Mouse (Mus musculus): Measurements from ENCODE around the gene Zfp654. TPM values are rescaled to one million over a fixed set of nuclear protein-coding genes. Genes with fewer than 3 reads are reported as not detected.

The Zfp654 gene
- polyA plus RNA-seq, 1 experiment from 2014 or later = 9.1 TPM

DNA sequence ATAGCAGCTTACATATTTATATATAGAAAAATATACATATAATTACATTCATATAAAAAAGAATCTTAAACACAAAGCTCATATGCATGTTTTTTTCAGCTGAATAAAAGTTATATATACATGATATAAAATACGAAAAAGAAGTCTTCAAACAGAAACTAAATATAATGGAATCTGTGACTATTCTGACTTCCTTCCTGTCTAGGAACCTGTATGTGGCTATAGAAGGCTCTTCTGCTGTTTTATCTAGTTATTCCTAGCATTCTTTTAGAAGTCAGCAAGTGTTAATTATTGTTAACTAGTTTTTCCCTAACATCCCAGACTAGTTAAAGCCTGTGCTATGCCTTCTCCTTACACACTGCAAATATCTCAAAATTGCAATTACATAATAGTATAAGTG lies 27.6 kb downstream of the Zfp654 start:
- Histone ChIP-seq H3K27me3 (no peaks in the 10 kb centered on the region), H3K9me3 (no peaks in the 10 kb centered on the region), H3K27ac (no peak overlapping the region), H3K4me1 (replicated peaks) (no peaks in the 10 kb centered on the region), H3K4me2 (no peak overlapping the region), H3K9ac (replicated peaks) (no peak overlapping the region), H3K36me3 (peaks cover 11% of the 10 kb centered on the region), H3K4me3 (replicated peaks) (no peak overlapping the region)
- 89% methylated on average over 1 of the region's 1 CpGs for WGBS
- ATAC-seq (ENCODE audit: insufficient number of reproducible peaks, insufficient read depth, low FRiP score, low TSS enrichment, low read depth) = no peak

DNA sequence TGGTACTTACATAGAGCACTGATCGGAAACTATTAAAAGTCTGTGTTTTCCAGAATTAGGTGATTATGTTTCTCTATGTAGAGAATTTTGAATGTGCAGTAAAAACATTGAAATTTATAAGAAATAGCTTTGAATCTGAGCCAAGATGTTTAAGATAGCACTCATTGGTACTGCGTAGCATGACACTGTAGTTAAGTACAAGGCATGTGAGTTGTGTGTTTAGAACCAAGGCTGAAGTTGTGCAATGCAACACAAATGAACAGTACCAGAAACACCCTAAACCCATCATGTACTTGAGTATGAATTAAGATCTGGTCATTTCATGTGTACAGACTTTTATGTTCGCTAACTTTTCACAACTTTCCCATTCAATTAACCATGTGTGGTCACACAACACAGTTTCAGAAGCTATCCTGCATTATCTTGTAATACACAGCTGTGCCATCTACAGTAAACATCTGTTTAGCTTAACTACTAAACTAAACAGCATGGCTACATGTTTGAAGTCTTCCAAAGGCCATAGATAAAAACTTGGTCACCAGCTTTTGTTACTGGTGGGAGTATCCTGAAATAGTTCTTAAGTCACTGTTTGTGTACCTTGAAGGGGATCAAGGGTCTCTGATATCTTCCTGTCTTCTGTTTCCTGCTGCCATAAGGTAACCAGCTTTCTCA lies 34.2 kb downstream of the Zfp654 start:
- Histone ChIP-seq H3K9ac (replicated peaks) (no peak overlapping the region), H3K4me3 (replicated peaks) (no peak overlapping the region), H3K9me3 (no peaks in the 10 kb centered on the region), H3K27me3 (no peaks in the 10 kb centered on the region), H3K4me2 (no peak overlapping the region), H3K4me1 (replicated peaks) (no peaks in the 10 kb centered on the region), H3K27ac (no peak overlapping the region), H3K36me3 (peaks cover 11% of the 10 kb centered on the region)
- ATAC-seq (ENCODE audit: insufficient number of reproducible peaks, insufficient read depth, low FRiP score, low TSS enrichment, low read depth) = no peak
- 91% methylated on average over 3 of the region's 3 CpGs for WGBS

DNA sequence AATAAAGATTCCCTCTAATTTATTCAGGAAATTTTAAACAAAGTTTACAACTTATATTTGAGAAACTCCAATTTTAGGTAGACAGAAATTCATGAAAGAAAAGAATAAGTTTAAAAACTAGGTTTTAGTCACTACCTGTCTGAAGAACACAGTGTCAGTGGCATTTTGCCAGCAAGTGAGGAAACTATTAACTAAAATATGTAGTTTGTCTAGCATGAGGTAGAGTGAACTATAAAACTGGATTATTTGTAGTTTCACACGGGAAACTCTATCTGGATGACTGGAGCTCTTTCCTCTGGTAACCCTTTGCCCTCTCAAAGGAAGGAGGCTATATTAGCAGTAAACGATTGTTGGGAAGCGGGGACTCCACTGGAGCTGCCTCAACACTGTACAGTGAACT lies 48.4 kb downstream of the Zfp654 start:
- WGBS = 68% methylated on average over 3 of the region's 3 CpGs
- H3K9me3 ChIP-seq = peaks cover 4% of the 10 kb centered on the region; the same call in 1 of the 2 replicates
- H3K4me2 ChIP-seq = no peak overlapping the region
- no peak overlapping the region for H3K4me3 ChIP-seq (replicated peaks)
- no peaks in the 10 kb centered on the region for H3K27me3 ChIP-seq
- H3K36me3 ChIP-seq = peaks cover 6% of the 10 kb centered on the region
- no peak overlapping the region for H3K9ac ChIP-seq (replicated peaks)
- H3K4me1 ChIP-seq (replicated peaks) = no peaks in the 10 kb centered on the region
- ATAC-seq (ENCODE audit: insufficient number of reproducible peaks, insufficient read depth, low FRiP score, low TSS enrichment, low read depth) = no peak
- no peak overlapping the region for H3K27ac ChIP-seq

DNA sequence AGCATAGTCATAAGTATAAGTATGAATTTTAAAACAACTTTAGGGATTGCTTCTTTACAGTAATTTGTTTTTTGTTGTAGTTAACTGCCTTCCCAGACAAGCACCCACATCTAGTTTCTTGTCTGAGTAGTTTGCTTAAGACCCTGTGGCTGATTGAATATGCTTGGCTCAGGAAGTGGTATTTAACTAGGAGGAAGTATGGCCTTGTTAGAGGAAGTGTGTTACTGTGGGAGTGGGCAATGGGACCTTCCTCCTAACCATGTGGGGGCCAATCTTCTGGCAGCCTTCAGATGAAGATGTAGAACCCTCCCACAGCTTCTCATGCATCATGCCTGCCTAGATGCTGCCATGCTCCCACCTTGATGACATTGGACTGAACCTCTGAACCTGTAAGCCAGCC lies 49.8 kb downstream of the Zfp654 start:
- H3K9me3 ChIP-seq = peaks cover 4% of the 10 kb centered on the region; the same call in 1 of the 2 replicates
- no peak overlapping the region for H3K4me3 ChIP-seq (replicated peaks)
- no peaks in the 10 kb centered on the region for H3K4me1 ChIP-seq (replicated peaks)
- no peak for ATAC-seq (ENCODE audit: insufficient number of reproducible peaks, insufficient read depth, low FRiP score, low TSS enrichment, low read depth)
- H3K27ac ChIP-seq = no peak overlapping the region
- no peaks in the 10 kb centered on the region for H3K27me3 ChIP-seq
- H3K4me2 ChIP-seq = no peak overlapping the region
- H3K9ac ChIP-seq (replicated peaks) = no peak overlapping the region
- H3K36me3 ChIP-seq = peaks cover 6% of the 10 kb centered on the region

DNA sequence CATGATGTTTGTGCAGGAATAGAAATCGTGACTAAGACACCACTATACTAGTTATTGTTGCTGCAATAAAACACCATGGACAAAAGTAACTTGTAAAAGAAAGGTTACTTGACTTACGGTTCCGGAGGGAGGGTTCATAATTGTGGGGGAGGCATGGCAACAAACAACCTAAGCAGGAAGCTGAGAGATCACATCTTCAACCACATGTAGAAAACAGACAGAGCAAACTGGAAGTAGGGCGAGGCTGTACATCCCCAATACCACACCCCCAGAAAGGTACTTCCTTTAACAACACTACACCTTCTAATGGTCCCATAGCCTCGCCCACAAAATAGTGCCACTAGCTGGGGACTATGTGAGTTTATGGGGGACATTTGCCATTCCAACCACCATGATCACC lies 51.1 kb downstream of the Zfp654 start:
- Histone ChIP-seq H3K4me1 (replicated peaks) (no peaks in the 10 kb centered on the region), H3K27ac (no peak overlapping the region), H3K27me3 (no peaks in the 10 kb centered on the region), H3K9ac (replicated peaks) (no peak overlapping the region), H3K36me3 (peaks cover 4% of the 10 kb centered on the region), H3K9me3 (peaks cover 3% of the 10 kb centered on the region; the same call in 1 of the 2 replicates), H3K4me3 (replicated peaks) (no peak overlapping the region), H3K4me2 (no peak overlapping the region)
- ATAC-seq (ENCODE audit: insufficient number of reproducible peaks, insufficient read depth, low FRiP score, low TSS enrichment, low read depth) = no peak
- WGBS = 82% methylated on average over 5 of the region's 5 CpGs

DNA sequence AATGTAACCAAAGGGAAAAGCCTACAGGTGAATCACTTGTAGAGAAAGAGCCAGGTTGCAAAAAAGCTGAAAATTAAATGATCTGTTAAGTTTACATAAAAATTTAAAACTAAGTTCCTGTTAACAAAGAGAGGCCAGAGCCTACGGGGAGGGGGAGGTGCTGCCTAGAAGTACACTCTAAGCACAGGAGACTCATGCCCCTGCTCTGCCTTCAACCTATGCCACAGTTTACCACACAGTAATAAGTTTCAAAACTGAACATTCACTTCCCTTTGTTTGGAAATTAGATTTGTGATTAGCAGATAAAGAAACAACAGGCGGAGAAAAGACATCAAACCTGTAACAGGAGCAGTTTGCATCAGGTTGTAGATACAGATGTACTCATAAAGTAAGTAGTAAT lies 56.6 kb downstream of the Zfp654 start:
- Histone ChIP-seq H3K4me3 (replicated peaks) (no peak overlapping the region), H3K9ac (replicated peaks) (no peak overlapping the region), H3K4me2 (no peak overlapping the region), H3K9me3 (no peaks in the 10 kb centered on the region), H3K27me3 (no peaks in the 10 kb centered on the region), H3K4me1 (replicated peaks) (no peaks in the 10 kb centered on the region), H3K27ac (no peak overlapping the region), H3K36me3 (no peaks in the 10 kb centered on the region; the same call in 1 of the 2 replicates)
- 81% methylated on average over 2 of the region's 2 CpGs for WGBS
- ATAC-seq (ENCODE audit: insufficient number of reproducible peaks, insufficient read depth, low FRiP score, low TSS enrichment, low read depth) = no peak

DNA sequence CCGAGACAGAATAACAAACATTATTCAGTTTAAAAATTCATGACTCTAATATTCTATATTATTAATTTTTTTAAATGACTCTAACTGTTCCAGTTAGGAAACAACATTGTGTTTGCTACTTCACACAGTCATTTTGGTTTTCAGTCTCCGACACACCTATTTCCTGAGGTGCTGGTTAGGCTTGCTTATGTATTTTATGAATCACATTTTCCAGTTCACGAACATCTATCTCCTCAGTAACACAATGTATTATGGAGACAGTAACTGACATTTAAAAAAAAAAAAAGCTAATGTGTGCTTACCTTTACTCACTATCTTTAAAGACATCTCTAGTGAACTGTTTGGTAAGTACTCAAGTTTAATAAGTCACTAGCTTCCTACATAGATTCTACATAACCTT lies 61.7 kb downstream of the Zfp654 start:
- no peak for ATAC-seq (ENCODE audit: insufficient number of reproducible peaks, insufficient read depth, low FRiP score, low TSS enrichment, low read depth)
- no peaks in the 10 kb centered on the region for H3K4me1 ChIP-seq (replicated peaks)
- H3K9me3 ChIP-seq = no peaks in the 10 kb centered on the region
- H3K27me3 ChIP-seq = no peaks in the 10 kb centered on the region
- peaks cover 23% of the 10 kb centered on the region for H3K36me3 ChIP-seq
- H3K4me3 ChIP-seq (replicated peaks) = no peak overlapping the region
- H3K4me2 ChIP-seq = no peak overlapping the region
- no peak overlapping the region for H3K27ac ChIP-seq
- 96% methylated on average over 3 of the region's 3 CpGs for WGBS
- H3K9ac ChIP-seq (replicated peaks) = no peak overlapping the region

DNA sequence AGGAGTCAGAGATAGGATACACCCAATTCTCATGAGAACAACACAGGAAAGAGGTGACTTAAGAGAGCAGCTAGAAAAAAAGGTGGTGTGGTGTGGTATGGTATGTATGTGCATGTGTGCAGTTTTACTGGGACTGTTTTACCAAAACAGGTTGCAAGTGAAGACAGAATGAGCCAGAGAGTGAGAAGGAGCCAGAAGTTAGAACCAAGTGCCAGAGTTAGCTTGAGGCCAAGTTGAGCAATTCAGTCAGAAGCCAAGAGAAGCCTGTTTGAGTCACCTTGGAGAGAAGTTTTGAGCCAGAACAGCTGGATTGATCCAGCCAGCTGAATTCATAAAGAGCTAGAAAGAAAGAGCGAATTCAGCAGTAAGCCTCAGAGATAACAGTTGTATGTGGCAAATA lies 75.9 kb downstream of the Zfp654 start:
- Histone ChIP-seq H3K36me3 (peaks cover 6% of the 10 kb centered on the region; the same call in 1 of the 2 replicates), H3K9ac (replicated peaks) (no peak overlapping the region), H3K9me3 (no peaks in the 10 kb centered on the region), H3K27ac (no peak overlapping the region), H3K4me2 (no peak overlapping the region), H3K4me1 (replicated peaks) (0 out of 2 replicates have a peak, but pooled peaks cover 2% of the 10 kb centered on the region), H3K27me3 (no peaks in the 10 kb centered on the region; the same call in 1 of the 2 replicates), H3K4me3 (replicated peaks) (no peak overlapping the region)
- ATAC-seq (ENCODE audit: insufficient number of reproducible peaks, insufficient read depth, low FRiP score, low TSS enrichment, low read depth) = no peak
- WGBS = 74% methylated on average over 1 of the region's 1 CpGs

DNA sequence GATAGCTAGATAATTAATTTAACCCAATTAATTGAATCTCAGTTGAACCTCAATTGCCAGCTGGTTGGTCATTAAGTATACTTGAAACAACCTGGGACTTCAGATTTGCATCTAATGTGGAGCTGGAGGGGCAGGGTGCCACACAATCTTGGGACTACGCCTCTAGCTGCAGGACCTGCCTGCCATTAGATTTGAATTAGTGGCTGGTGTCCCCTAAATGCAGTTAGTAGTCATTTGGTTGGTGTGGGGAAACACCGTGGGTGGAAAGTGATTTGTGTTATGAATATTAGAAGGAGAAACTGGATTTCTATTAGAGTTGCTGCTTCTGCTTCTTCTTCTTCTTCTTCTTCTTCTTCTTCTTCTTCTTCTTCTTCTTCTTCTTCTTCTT lies 80.0 kb downstream of the Zfp654 start:
- H3K9ac ChIP-seq (replicated peaks) = no peak overlapping the region
- ATAC-seq (ENCODE audit: insufficient number of reproducible peaks, insufficient read depth, low FRiP score, low TSS enrichment, low read depth) = no peak
- H3K36me3 ChIP-seq = peaks cover 9% of the 10 kb centered on the region
- peaks cover 6% of the 10 kb centered on the region for H3K4me1 ChIP-seq (replicated peaks)
- WGBS = 89% methylated on average over 2 of the region's 2 CpGs
- H3K27ac ChIP-seq = no peak overlapping the region; the same call in 1 of the 2 replicates
- H3K9me3 ChIP-seq = no peaks in the 10 kb centered on the region
- H3K4me2 ChIP-seq = peak overlapping the region; percentile 62
- H3K4me3 ChIP-seq (replicated peaks) = peak overlapping the region; percentile 90
- no peaks in the 10 kb centered on the region; the same call in 1 of the 2 replicates for H3K27me3 ChIP-seq

DNA sequence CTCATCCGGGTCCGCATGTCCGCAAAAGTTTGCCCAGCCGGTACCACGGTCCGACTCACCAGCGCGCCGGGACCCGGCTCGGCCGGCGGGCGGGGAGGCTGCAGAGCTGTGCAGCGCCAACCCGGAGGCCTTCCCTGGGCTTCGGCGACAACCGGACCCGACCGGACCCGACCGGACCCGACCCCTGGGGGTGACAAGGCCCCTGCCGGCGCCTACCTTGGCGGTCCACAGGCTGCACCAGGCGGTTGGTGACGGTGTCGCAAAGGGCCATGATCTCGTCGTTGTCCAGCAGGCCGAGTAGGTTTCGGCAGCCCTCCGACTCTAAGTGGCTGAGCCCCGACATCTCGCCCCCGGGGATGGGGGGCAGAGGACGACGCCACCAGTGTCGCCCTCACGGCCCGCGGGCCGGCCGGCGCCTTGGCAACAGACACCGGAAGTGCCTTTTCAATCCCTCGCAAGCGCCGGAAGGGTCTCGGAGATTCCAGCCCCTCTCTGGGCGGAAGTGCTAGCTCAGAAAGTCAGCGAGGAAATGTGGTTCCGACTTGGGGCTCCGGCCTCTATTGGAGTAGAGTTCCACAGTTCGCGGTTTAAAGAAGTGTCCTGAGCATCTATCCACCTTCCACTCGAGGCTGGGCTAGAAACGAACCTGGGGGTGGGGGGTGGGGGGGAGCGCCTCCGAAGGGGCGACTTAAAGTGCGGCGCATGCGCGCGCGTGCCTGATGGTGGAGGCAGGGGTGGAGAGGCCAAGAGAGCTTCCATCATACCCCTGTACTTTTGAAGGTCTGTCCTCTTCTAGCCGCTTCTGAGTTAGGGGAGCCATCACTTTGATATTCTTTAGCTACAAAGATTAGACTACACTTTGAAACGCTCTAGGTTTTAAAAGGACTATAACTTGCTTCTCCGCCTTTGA lies 80.7 kb downstream of the Zfp654 start, which contains the start of gene 4930453N24Rik:
4930453N24Rik (minus strand) TSS at position 641 of the 910 bp plus-strand sequence.
- Histone ChIP-seq H3K9me3 (no peaks in the 10 kb centered on the region), H3K27ac (peak within 1 kb of the TSS; percentile 90), H3K4me3 (replicated peaks) (peak within 1 kb of the TSS; percentile 90), H3K9ac (replicated peaks) (peak within 1 kb of the TSS; percentile 86), H3K27me3 (no peaks in the 10 kb centered on the region; the same call in 1 of the 2 replicates), H3K4me2 (peak within 1 kb of the TSS; percentile 62), H3K4me1 (replicated peaks) (peaks cover 6% of the 10 kb centered on the region), H3K36me3 (peaks cover 15% of the 10 kb centered on the region)
- peak; percentile 94 for ATAC-seq (ENCODE audit: insufficient number of reproducible peaks, insufficient read depth, low FRiP score, low TSS enrichment, low read depth)
- 2% methylated on average over 72 of the region's 72 CpGs for WGBS

DNA sequence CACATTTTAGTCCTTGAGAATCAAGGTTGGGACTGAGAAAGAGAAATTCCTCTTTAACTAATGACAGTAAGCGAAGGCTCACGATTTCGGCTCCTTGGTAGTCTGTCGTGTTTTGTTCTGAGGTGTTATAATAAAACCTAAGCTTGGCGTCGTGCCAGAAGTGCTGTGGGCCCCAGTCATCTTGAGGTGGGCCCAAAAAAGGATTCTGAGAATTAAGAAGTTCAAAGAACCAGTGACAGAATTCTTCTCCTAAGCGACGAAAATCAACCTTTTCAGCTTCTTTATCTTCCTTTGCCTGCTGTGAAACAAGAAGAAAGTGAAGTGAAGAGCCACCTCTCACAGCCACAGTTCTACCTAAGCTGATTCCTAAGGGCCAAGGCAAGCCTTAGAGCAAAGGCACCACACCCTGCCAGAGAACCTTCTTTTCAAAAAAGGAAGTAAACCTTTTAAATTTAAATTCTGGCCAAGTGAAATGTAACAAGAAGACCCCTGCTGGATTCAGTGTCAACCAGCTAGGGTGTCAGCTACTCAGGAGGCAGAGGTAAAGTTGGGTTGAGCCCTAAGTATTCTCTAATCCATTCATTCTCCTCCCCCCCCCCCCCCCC lies 84.7 kb downstream of the Zfp654 start:
- WGBS = 90% methylated on average over 8 of the region's 8 CpGs
- no peak for ATAC-seq (ENCODE audit: insufficient number of reproducible peaks, insufficient read depth, low FRiP score, low TSS enrichment, low read depth)

More for the DNA sequence above, 84.7 kb downstream of the Zfp654 start:
- Histone ChIP-seq H3K4me1 (replicated peaks) (peaks cover 6% of the 10 kb centered on the region), H3K4me3 (replicated peaks) (no peak overlapping the region), H3K36me3 (peaks cover 49% of the 10 kb centered on the region), H3K9ac (replicated peaks) (no peak overlapping the region), H3K27ac (no peak overlapping the region), H3K27me3 (no peaks in the 10 kb centered on the region), H3K9me3 (peaks cover 9% of the 10 kb centered on the region), H3K4me2 (no peak overlapping the region)
